In the genomic region with DNA sequence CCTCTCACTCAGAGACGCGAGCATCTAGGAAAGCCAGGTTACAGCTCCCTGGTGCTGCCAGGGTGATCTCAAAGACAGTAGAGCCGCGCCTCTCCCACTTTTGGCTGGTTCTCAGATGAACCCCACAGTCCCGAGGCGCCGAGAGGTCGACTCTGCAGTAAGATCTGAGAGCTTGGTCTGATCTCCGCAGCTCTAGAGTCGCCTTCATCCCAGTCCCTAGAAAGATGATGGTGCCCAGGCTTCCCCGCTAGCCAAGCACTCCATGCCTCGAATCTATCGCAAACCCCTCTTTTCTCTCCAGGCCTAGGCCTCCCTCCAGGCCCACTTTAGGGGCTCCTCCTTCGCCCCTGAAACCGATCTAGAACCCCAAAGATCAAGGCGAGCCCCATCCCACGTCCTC, we compare ENCODE assay signal across 8 mouse cellular contexts. TPM values are rescaled to one million over a fixed set of nuclear protein-coding genes. Genes with fewer than 3 reads are reported as not detected.
A peak's percentile ranks its signal among the peaks of the same experiment; 100 is the strongest.
DNase-seq lines count a peak whose midpoint lies in the region; ATAC-seq and TF ChIP-seq lines count a peak whose summit lies in the region.

No protein-coding gene starts in this region.

- no peaks in the 10 kb centered on the region for H3K36me3 ChIP-seq in kidney, embryonic 14.5 days (ENCODE audit: control insufficient read depth, insufficient read depth, low read length)
- no peaks in the 10 kb centered on the region for H3K36me3 ChIP-seq in hindbrain, embryonic 11.5 days (ENCODE audit: control insufficient read depth, insufficient read depth, low read length)
- no peaks in the 10 kb centered on the region for H3K36me3 ChIP-seq in macrophage (ENCODE audit: inconsistent target)

- H3K27ac ChIP-seq in kidney, embryonic 14.5 days (ENCODE audit: low read depth, low read length), result peak overlapping the region; percentile 30
- no peak overlapping the region for H3K27ac ChIP-seq in bone marrow macrophage, adult 2 months (ENCODE audit: insufficient read depth, low read depth, low read length)
- peak overlapping the region; percentile 33 for H3K27ac ChIP-seq in hindbrain, embryonic 11.5 days (ENCODE audit: low read depth, low read length)
- no peak overlapping the region for H3K27ac ChIP-seq in macrophage

- H3K4me3 ChIP-seq in kidney, embryonic 14.5 days (ENCODE audit: low read length), result peak overlapping the region; percentile 53
- H3K4me3 ChIP-seq in bone marrow macrophage, adult 2 months (ENCODE audit: insufficient read depth, low read length), result peak overlapping the region; percentile 87
- H3K4me3 ChIP-seq in hindbrain, embryonic 11.5 days (ENCODE audit: low read depth, low read length), result peak overlapping the region; percentile 61
- H3K4me3 ChIP-seq in macrophage (ENCODE audit: inconsistent target), result peak overlapping the region; percentile 86

- no peak for TF ChIP-seq CTCF in bone marrow macrophage, adult 2 months (IDR thresholded peaks at IDR 0.05; ENCODE audit: low read depth, low read length)

- H3K9me3 ChIP-seq in kidney, embryonic 14.5 days (ENCODE audit: control insufficient read depth, low read length), result no peaks in the 10 kb centered on the region
- no peaks in the 10 kb centered on the region for H3K9me3 ChIP-seq in hindbrain, embryonic 11.5 days (ENCODE audit: control insufficient read depth, low read length)

- WGBS in kidney, embryonic 14.5 days, result 1% methylated on average over 17 of the region's 17 CpGs
- 1% methylated on average over 17 of the region's 17 CpGs for WGBS in hindbrain, embryonic 11.5 days
- under 1% methylated on average over 15 of the region's 17 CpGs for WGBS in macrophage (ENCODE audit: missing documents)

- no peaks in the 10 kb centered on the region for H3K27me3 ChIP-seq in kidney, embryonic 14.5 days (ENCODE audit: control insufficient read depth, insufficient read depth, low read length)
- H3K27me3 ChIP-seq in hindbrain, embryonic 11.5 days (ENCODE audit: control insufficient read depth, insufficient read depth, low read length), result no peaks in the 10 kb centered on the region

- H3K9ac ChIP-seq in kidney, embryonic 14.5 days (ENCODE audit: low read depth, low read length), result peak overlapping the region; percentile 71
- H3K9ac ChIP-seq in hindbrain, embryonic 11.5 days (ENCODE audit: low read depth, low read length), result peak overlapping the region; percentile 68

- no peak for TF ChIP-seq POLR2A in bone marrow macrophage, adult 2 months (IDR thresholded peaks at IDR 0.05; ENCODE audit: borderline replicate concordance, low read depth, low read length)

- peaks cover 5% of the 10 kb centered on the region; the same call in 1 of the 2 replicates for H3K79me2 ChIP-seq in macrophage (ENCODE audit: inconsistent target)

- H3K4me1 ChIP-seq in kidney, embryonic 14.5 days (ENCODE audit: control insufficient read depth, insufficient read depth, low read length), result peaks cover 17% of the 10 kb centered on the region
- peaks cover 4% of the 10 kb centered on the region for H3K4me1 ChIP-seq in bone marrow macrophage, adult 2 months (ENCODE audit: control insufficient read depth, insufficient read depth, low read length)
- no peaks in the 10 kb centered on the region for H3K4me1 ChIP-seq in hindbrain, embryonic 11.5 days (replicated peaks; ENCODE audit: control insufficient read depth, insufficient read depth, low read length)

- peak; percentile 22 for ATAC-seq in kidney, embryonic 14.5 days (ENCODE audit: low FRiP score, low TSS enrichment)
- peak; percentile 44 for ATAC-seq in hindbrain, embryonic 11.5 days (ENCODE audit: low FRiP score)

- DNase-seq in kidney, postnatal 4 days, result no peak
- peak; percentile 59 for DNase-seq in hindbrain, embryonic 11.5 days (ENCODE audit: low spot score)
- DNase-seq in urinary bladder, adult 18-20 months (ENCODE audit: low spot score in 2 of 2), result no peak
- DNase-seq in retina, postnatal 1 day, result no peak
- DNase-seq in kidney, postnatal 14 days, result no peak

- peak overlapping the region; percentile 76 for H3K4me2 ChIP-seq in kidney, embryonic 14.5 days (replicated peaks; ENCODE audit: low read depth, low read length)
- H3K4me2 ChIP-seq in hindbrain, embryonic 11.5 days (replicated peaks; ENCODE audit: low read depth, low read length), result peak overlapping the region; percentile 45

RNA-seq across cellular contexts. Expression of a gene that starts 0.5 kb away (rescaled TPM):
- polyA plus RNA-seq in kidney, embryonic 14.5 days (2014; fragmentation: Nextera tagmentation; extraction: Ambion mirVana), result 98.3 and 182 TPM in 2 replicates
- polyA plus RNA-seq in bone marrow macrophage, adult 2 months (2012; ENCODE audit: insufficient read depth, insufficient read length, missing spikeins), result 36.7 and 36.9 TPM in 2 replicates
- polyA plus RNA-seq in hindbrain, embryonic 11.5 days (2014; fragmentation: Nextera tagmentation; extraction: Ambion mirVana), result 145 and 160 TPM in 2 replicates
- 10 to 100 TPM in 10 of 26 experiments, 1 to 10 TPM in 16; 1.4 to 28.2 (median 8.6) TPM for total RNA-seq in macrophage (2018; cell fraction: chromatin; rRNA removed)
- total RNA-seq in macrophage (2018; cell fraction: cytosol; rRNA removed), result 10 to 100 TPM; 24.0 to 41.5 (median 31.3) TPM
- 10 to 100 TPM in 11 of 26 experiments, 1 to 10 TPM in 15; 3.3 to 25.5 (median 8.6) TPM for total RNA-seq in macrophage (2018; cell fraction: nucleus; rRNA removed)
- 31.2 to 78.5 TPM (median 36.3 TPM) in 3 replicates for polyA plus RNA-seq in macrophage (2018)

RNA-seq across cellular contexts. Expression of a gene that starts 0.6 kb away (rescaled TPM):
- 18.1 and 25.1 TPM in 2 replicates for polyA plus RNA-seq in kidney, embryonic 14.5 days (2014; fragmentation: Nextera tagmentation; extraction: Ambion mirVana)
- polyA plus RNA-seq in bone marrow macrophage, adult 2 months (2012; ENCODE audit: insufficient read depth, insufficient read length, missing spikeins), result 12.3 and 14.7 TPM in 2 replicates
- polyA plus RNA-seq in hindbrain, embryonic 11.5 days (2014; fragmentation: Nextera tagmentation; extraction: Ambion mirVana), result 9.3 and 11.1 TPM in 2 replicates
- 10 to 100 TPM in 12 of 26 experiments, 1 to 10 TPM in 13, under 1 TPM in 1; 1.00 to 20.7 (median 9.2) TPM for total RNA-seq in macrophage (2018; cell fraction: chromatin; rRNA removed)
- 1 to 10 TPM; 4.2 to 8.7 (median 6.3) TPM for total RNA-seq in macrophage (2018; cell fraction: cytosol; rRNA removed)
- 10 to 100 TPM in 10 of 26 experiments, 1 to 10 TPM in 16; 2.9 to 19.8 (median 7.7) TPM for total RNA-seq in macrophage (2018; cell fraction: nucleus; rRNA removed)
- 3.7 to 8.0 TPM (median 6.1 TPM) in 3 replicates for polyA plus RNA-seq in macrophage (2018)

RNA-seq across cellular contexts. Expression of a gene that starts 26.3 kb away (rescaled TPM):
- polyA plus RNA-seq in kidney, embryonic 14.5 days (2014; fragmentation: Nextera tagmentation; extraction: Ambion mirVana), result 26.2 and 46.1 TPM in 2 replicates
- 56.1 and 56.5 TPM in 2 replicates for polyA plus RNA-seq in bone marrow macrophage, adult 2 months (2012; ENCODE audit: insufficient read depth, insufficient read length, missing spikeins)
- polyA plus RNA-seq in hindbrain, embryonic 11.5 days (2014; fragmentation: Nextera tagmentation; extraction: Ambion mirVana), result 31.5 and 33.4 TPM in 2 replicates
- total RNA-seq in macrophage (2018; cell fraction: chromatin; rRNA removed), result 100 to 1,000 TPM in 1 of 26 experiments, 10 to 100 TPM in 25; 34.4 to 104 (median 65.7) TPM
- total RNA-seq in macrophage (2018; cell fraction: cytosol; rRNA removed), result 10 to 100 TPM; 49.8 to 85.2 (median 66.4) TPM
- 100 to 1,000 TPM in 3 of 26 experiments, 10 to 100 TPM in 23; 46.8 to 116 (median 88.0) TPM for total RNA-seq in macrophage (2018; cell fraction: nucleus; rRNA removed)
- polyA plus RNA-seq in macrophage (2018), result 52.4 to 61.0 TPM (median 59.3 TPM) in 3 replicates

Comparison
In these comparisons a context has a peak if more than half of its experiments do, and no peak if none do; other contexts are left out.
1. H3K27ac ChIP-seq: peak in kidney, embryonic 14.5 days (single experiment) and hindbrain, embryonic 11.5 days (single experiment); none in bone marrow macrophage, adult 2 months (single experiment) and macrophage (single experiment).
2. Peak in every context shown above with its lines, with median percentiles within 50 percentile points of each other: H3K4me3 ChIP-seq.